Mouse (Mus musculus) limb, embryonic 11.5 days (tissue): ENCODE results near the gene Itpripl2. TPM values are rescaled to one million over a fixed set of nuclear protein-coding genes. Genes with fewer than 3 reads are reported as not detected.

Source experiments
- ATAC-seq: fragments of 200-750 bp; cut with Nextera tagmentation; 2 replicates; pipeline ENCODE4 v1.8.0; 2017; ENCODE audit warnings: low read depth; ENCODE audit not compliant: insufficient number of reproducible peaks, low FRiP score, low TSS enrichment
- DNase-seq: peaks from one replicate; pipeline ENCODE4 v3.0.0-alpha.2; 2015; ENCODE audit warnings: low spot score
- H3K27ac ChIP-seq: fragments of 300-500 bp; sonication (generic); replicated peaks from 2 replicates; pipeline ENCODE4 v1.5.1; 2014; ENCODE audit warnings: low read depth, mild to moderate bottlenecking, low read length
- H3K27me3 ChIP-seq: fragments of 300-500 bp; sonication (generic); 2 replicates; pipeline ENCODE4 v1.6.1; 2014; ENCODE audit warnings: mild to moderate bottlenecking, low read length, mixed read lengths; ENCODE audit not compliant: control insufficient read depth, insufficient read depth
- H3K36me3 ChIP-seq: fragments of 300-500 bp; sonication (generic); 2 replicates; pipeline ENCODE4 v1.6.1; 2014; ENCODE audit warnings: mild to moderate bottlenecking, low read length, moderate library complexity, mixed read lengths; ENCODE audit not compliant: control insufficient read depth, insufficient read depth
- H3K4me1 ChIP-seq: fragments of 300-500 bp; sonication (generic); 2 replicates; pipeline ENCODE4 v1.6.1; 2014; ENCODE audit warnings: low read length, mixed read lengths; ENCODE audit not compliant: control insufficient read depth, insufficient read depth
- H3K4me2 ChIP-seq: fragments of 300-500 bp; sonication (generic); 2 replicates; pipeline ENCODE4 v1.6.1; 2014; ENCODE audit warnings: low read depth, mild to moderate bottlenecking, moderate library complexity; ENCODE audit not compliant: severe bottlenecking
- H3K4me3 ChIP-seq: fragments of 300-500 bp; sonication (generic); 2 replicates; pipeline ENCODE4 v1.5.1; 2014; ENCODE audit warnings: low read depth, low read length
- H3K9ac ChIP-seq: fragments of 300-500 bp; sonication (generic); 2 replicates; pipeline ENCODE4 v1.6.1; 2014; ENCODE audit warnings: mild to moderate bottlenecking, low read length
- H3K9me3 ChIP-seq: fragments of 300-500 bp; sonication (generic); 2 replicates; pipeline ENCODE4 v1.6.1; 2016; ENCODE audit warnings: low read length; ENCODE audit not compliant: control insufficient read depth
- WGBS: fragments of 180-500 bp; shearing (Covaris S2); extraction: QIAGEN DNeasy Blood & Tissue Kit; methylation state at CpG from one replicate; pipeline ENCODE4 v1.1.7; 2014; 5-methylcytosine and 5-hydroxymethylcytosine counted together
- polyA plus RNA-seq: library from polyadenylated mRNA; unstranded; fragments of >200 nt; fragmentation: Nextera tagmentation; extraction: Ambion mirVana; gene quantifications from 2 replicates; pipeline ENCODE4 v1.2.1, GENCODE M21; 2014

Itpripl2 gene
- polyA plus RNA-seq, 1 experiment from 2014 or later, result 1.3 TPM

GRCm38 (mm10) chr7:118481047-118481810 lies 10.5 kb downstream of the Itpripl2 start:
- no peaks in the 10 kb centered on the region for H3K9me3 ChIP-seq
- no peak overlapping the region for H3K4me3 ChIP-seq
- ATAC-seq, result no peak
- WGBS, result 81% methylated on average over 10 of the region's 10 CpGs
- H3K27me3 ChIP-seq, result no peaks in the 10 kb centered on the region
- H3K27ac ChIP-seq, result no peak overlapping the region
- H3K36me3 ChIP-seq, result no peaks in the 10 kb centered on the region
- DNase-seq, result no peak
- H3K4me1 ChIP-seq, result 0 out of 2 replicates have a peak, but pooled peaks cover 2% of the 10 kb centered on the region
- H3K4me2 ChIP-seq, result no peak overlapping the region
- no peak overlapping the region for H3K9ac ChIP-seq

GRCm38 (mm10) chr7:118480160-118480709 lies 11.5 kb downstream of the Itpripl2 start:
- no peaks in the 10 kb centered on the region for H3K36me3 ChIP-seq
- 90% methylated on average over 9 of the region's 9 CpGs for WGBS
- H3K4me1 ChIP-seq, result 0 out of 2 replicates have a peak, but pooled peaks cover 2% of the 10 kb centered on the region
- ATAC-seq (no peak), DNase-seq (no peak)
- H3K9me3 ChIP-seq, result no peaks in the 10 kb centered on the region
- no peaks in the 10 kb centered on the region for H3K27me3 ChIP-seq
- no peak overlapping the region for H3K9ac ChIP-seq
- H3K4me2 ChIP-seq, result no peak overlapping the region
- H3K4me3 ChIP-seq, result no peak overlapping the region
- no peak overlapping the region for H3K27ac ChIP-seq

- Histone ChIP-seq H3K27ac (no peak overlapping the region), H3K4me2 (no peak overlapping the region), H3K9ac (no peak overlapping the region), H3K4me3 (no peak overlapping the region), H3K36me3 (no peaks in the 10 kb centered on the region), H3K4me1 (0 out of 2 replicates have a peak, but pooled peaks cover 2% of the 10 kb centered on the region), H3K9me3 (no peaks in the 10 kb centered on the region), H3K27me3 (no peaks in the 10 kb centered on the region)
- 61% methylated on average over 3 of the region's 3 CpGs for WGBS
- no peak for DNase-seq
- no peak for ATAC-seq
Observed at GRCm38 (mm10) chr7:118478835-118479312, 12.9 kb downstream of the Itpripl2 start.

- no peak overlapping the region for H3K4me3 ChIP-seq
- DNase-seq (no peak), ATAC-seq (no peak)
- H3K4me2 ChIP-seq, result no peak overlapping the region
- H3K27ac ChIP-seq, result no peak overlapping the region
- H3K9ac ChIP-seq, result no peak overlapping the region
- H3K27me3 ChIP-seq, result no peaks in the 10 kb centered on the region
- H3K9me3 ChIP-seq, result no peaks in the 10 kb centered on the region
- 59% methylated on average over 5 of the region's 5 CpGs for WGBS
- 0 out of 2 replicates have a peak, but pooled peaks cover 2% of the 10 kb centered on the region for H3K4me1 ChIP-seq
- H3K36me3 ChIP-seq, result no peaks in the 10 kb centered on the region
Observed at GRCm38 (mm10) chr7:118476428-118476827, 15.3 kb downstream of the Itpripl2 start.

- no peak for ATAC-seq
- WGBS, result 87% methylated on average over 7 of the region's 7 CpGs
Observed at GRCm38 (mm10) chr7:118475008-118475705, 16.6 kb downstream of the Itpripl2 start.

DNA sequence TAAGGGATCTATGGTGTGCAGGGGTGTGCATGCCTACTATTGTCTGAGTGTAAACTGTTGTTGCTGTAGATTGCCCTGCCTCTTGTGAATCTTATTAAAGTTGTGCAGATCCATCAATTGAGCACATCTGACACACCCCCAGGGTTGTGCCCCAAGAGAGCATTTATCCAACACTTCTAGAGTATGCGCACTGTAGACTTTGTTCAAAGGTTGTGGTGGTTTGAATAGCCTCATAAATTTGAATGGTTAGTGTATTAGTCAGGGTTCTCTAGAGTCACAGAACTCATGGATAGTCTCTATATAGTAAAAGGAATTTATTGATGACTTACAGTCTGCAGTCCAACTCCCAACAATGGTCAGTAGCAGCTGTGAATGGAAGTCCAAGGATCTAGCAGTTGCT lies 18.9 kb downstream of the Itpripl2 start:
- no peaks in the 10 kb centered on the region for H3K9me3 ChIP-seq
- no peak overlapping the region for H3K9ac ChIP-seq

More at GRCm38 (mm10) chr7:118475008-118475705, 16.6 kb downstream of the Itpripl2 start:
- Histone ChIP-seq H3K9ac (no peak overlapping the region), H3K9me3 (no peaks in the 10 kb centered on the region), H3K4me1 (0 out of 2 replicates have a peak, but pooled peaks cover 2% of the 10 kb centered on the region), H3K4me2 (no peak overlapping the region), H3K4me3 (no peak overlapping the region), H3K27me3 (no peaks in the 10 kb centered on the region), H3K27ac (no peak overlapping the region), H3K36me3 (no peaks in the 10 kb centered on the region)
- DNase-seq, result no peak

GRCm38 (mm10) chr7:118468060-118468459 lies 23.7 kb downstream of the Itpripl2 start:
- Histone ChIP-seq H3K27me3 (no peaks in the 10 kb centered on the region), H3K27ac (no peak overlapping the region), H3K9me3 (no peaks in the 10 kb centered on the region), H3K4me1 (peaks cover 5% of the 10 kb centered on the region; the same call in 1 of the 2 replicates), H3K4me2 (no peak overlapping the region), H3K9ac (no peak overlapping the region), H3K36me3 (no peaks in the 10 kb centered on the region), H3K4me3 (no peak overlapping the region)
- no peak for ATAC-seq
- DNase-seq, result no peak
- WGBS, result 94% methylated on average over 3 of the region's 3 CpGs

More for the DNA sequence above, 18.9 kb downstream of the Itpripl2 start:
- WGBS, result 90% methylated on average over 1 of the region's 1 CpGs
- DNase-seq, result no peak
- Histone ChIP-seq H3K27me3 (no peaks in the 10 kb centered on the region), H3K4me3 (no peak overlapping the region), H3K36me3 (no peaks in the 10 kb centered on the region), H3K27ac (no peak overlapping the region), H3K4me2 (no peak overlapping the region), H3K4me1 (no peaks in the 10 kb centered on the region)
- no peak for ATAC-seq

DNA sequence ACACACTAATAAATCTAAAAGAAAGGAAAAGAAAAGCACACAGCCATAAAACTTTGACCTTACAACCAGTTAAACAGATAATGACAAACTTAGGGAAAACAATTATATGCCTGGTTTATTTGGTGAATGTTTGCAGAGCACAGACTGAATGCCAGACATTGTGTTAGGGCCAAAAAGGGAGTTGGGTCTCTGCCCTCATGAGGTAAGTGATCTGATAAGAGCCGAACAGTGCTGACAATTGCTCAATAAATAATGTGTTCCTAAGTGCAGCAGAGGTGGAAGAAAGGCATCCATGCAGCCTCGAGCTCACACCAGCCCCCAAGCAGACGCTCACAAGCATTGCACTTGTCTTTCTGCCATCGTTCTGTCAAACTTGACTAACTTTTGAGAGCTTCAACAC lies 27.3 kb downstream of the Itpripl2 start:
- H3K4me1 ChIP-seq, result peaks cover 5% of the 10 kb centered on the region; the same call in 1 of the 2 replicates
- H3K9me3 ChIP-seq, result no peaks in the 10 kb centered on the region
- no peaks in the 10 kb centered on the region for H3K27me3 ChIP-seq
- H3K9ac ChIP-seq, result no peak overlapping the region
- no peaks in the 10 kb centered on the region for H3K36me3 ChIP-seq
- H3K27ac ChIP-seq, result no peak overlapping the region
- 45% methylated on average over 4 of the region's 4 CpGs for WGBS
- H3K4me3 ChIP-seq, result no peak overlapping the region
- DNase-seq, result no peak
- no peak overlapping the region for H3K4me2 ChIP-seq
- no peak for ATAC-seq
